Mouse (Mus musculus) frontal cortex, postnatal 10 days (tissue): Measurements from ENCODE around the gene Afg1l.

Experiments
- DNase-seq, 2 experiments: peaks; one replicate each; pipeline ENCODE4 v3.0.0; 2022; ENCODE audit warnings: low spot score in 2 of 2, mixed read lengths in 1 of 2

Afg1l gene

GRCm38 (mm10) chr10:42269281-42270025 is 208.9 kb downstream of the Afg1l start:
- DNase-seq, result no peak

GRCm38 (mm10) chr10:42267811-42268545 is 210.4 kb downstream of the Afg1l start:
- no peak for DNase-seq

GRCm38 (mm10) chr10:42265021-42265689 is 213.2 kb downstream of the Afg1l start:
- no peak for DNase-seq

GRCm38 (mm10) chr10:42264195-42264594 is 214.2 kb downstream of the Afg1l start:
- no peak for DNase-seq

- DNase-seq, result no peak
Measured at GRCm38 (mm10) chr10:42263701-42264100, 214.7 kb downstream of the Afg1l start.
